Mouse (Mus musculus): Measurements from ENCODE around the gene Plppr1.
"Not testable (repeated sequence)": the region's sequence is repeated elsewhere in the genome, so short reads cannot be mapped to it uniquely, and the experiment has no call there.

GRCm38 (mm10) chr4:49340091-49340490 is 281.0 kb downstream of the Plppr1 start:
- not testable (repeated sequence) for TF ChIP-seq CTCF, POLR2A (IDR thresholded peaks at IDR 0.05; ENCODE audit: insufficient read depth, low read depth, low read length)
